Mouse (Mus musculus): ENCODE data around the gene Ltbp4. TPM values are rescaled to one million over a fixed set of nuclear protein-coding genes. Genes with fewer than 3 reads are reported as not detected.

The Ltbp4 gene
- polyA plus RNA-seq, 1 experiment from 2014 or later = 85.5 TPM

GRCm38 (mm10) chr7:27258205-27258899 is 79.1 kb downstream of the Ltbp4 start, which contains the start of gene Numbl:
TSS of gene Numbl (plus strand) at chr7:27258433.
- under 1% methylated on average over 47 of the region's 47 CpGs for WGBS
- H3K4me3 ChIP-seq (replicated peaks) = peak within 1 kb of the TSS; percentile 78

GRCm38 (mm10) chr7:27257852-27258204 is 79.7 kb downstream of the Ltbp4 start:
- Histone ChIP-seq H3K4me2 (replicated peaks) (peak overlapping the region; percentile 80), H3K27ac (replicated peaks) (peak overlapping the region; percentile 94), H3K9ac (no peak overlapping the region), H3K4me3 (replicated peaks) (peak overlapping the region; percentile 78), H3K27me3 (no peaks in the 10 kb centered on the region), H3K36me3 (peaks cover 18% of the 10 kb centered on the region), H3K4me1 (peaks cover 41% of the 10 kb centered on the region), H3K9me3 (replicated peaks) (no peaks in the 10 kb centered on the region)
- 0% methylated on average over 3 of the region's 6 CpGs for WGBS
- peak; percentile 3 for ATAC-seq (ENCODE audit: insufficient number of reproducible peaks, low FRiP score, low TSS enrichment, low read depth)

More at GRCm38 (mm10) chr7:27258205-27258899, 79.1 kb downstream of the Ltbp4 start, which contains the start of gene Numbl:
- Histone ChIP-seq H3K36me3 (peaks cover 17% of the 10 kb centered on the region), H3K4me2 (replicated peaks) (peak within 1 kb of the TSS; percentile 80), H3K9me3 (replicated peaks) (no peaks in the 10 kb centered on the region), H3K27me3 (no peaks in the 10 kb centered on the region), H3K9ac (peak within 1 kb of the TSS; percentile 79), H3K27ac (replicated peaks) (peak within 1 kb of the TSS; percentile 94), H3K4me1 (peaks cover 41% of the 10 kb centered on the region)
- peak; percentile 81 for ATAC-seq (ENCODE audit: insufficient number of reproducible peaks, low FRiP score, low TSS enrichment, low read depth)

GRCm38 (mm10) chr7:27257046-27257851 is 80.2 kb downstream of the Ltbp4 start:
- peak; percentile 31; the same call in 1 of the 2 replicates for ATAC-seq (ENCODE audit: insufficient number of reproducible peaks, low FRiP score, low TSS enrichment, low read depth)
- peak overlapping the region; percentile 94 for H3K27ac ChIP-seq (replicated peaks)
- peaks cover 18% of the 10 kb centered on the region for H3K36me3 ChIP-seq
- H3K4me2 ChIP-seq (replicated peaks) = peak overlapping the region; percentile 80
- H3K4me1 ChIP-seq = peaks cover 41% of the 10 kb centered on the region
- peak overlapping the region; percentile 78 for H3K4me3 ChIP-seq (replicated peaks)
- no peaks in the 10 kb centered on the region for H3K9me3 ChIP-seq (replicated peaks)
- H3K9ac ChIP-seq = peak overlapping the region; percentile 12; the same call in 1 of the 2 replicates
- H3K27me3 ChIP-seq = no peaks in the 10 kb centered on the region
- 13% methylated on average over 27 of the region's 27 CpGs for WGBS

- Histone ChIP-seq H3K27me3 (no peaks in the 10 kb centered on the region), H3K36me3 (peaks cover 16% of the 10 kb centered on the region), H3K4me1 (peaks cover 39% of the 10 kb centered on the region), H3K9ac (no peak overlapping the region), H3K4me3 (replicated peaks) (no peak overlapping the region), H3K9me3 (replicated peaks) (no peaks in the 10 kb centered on the region), H3K27ac (replicated peaks) (no peak overlapping the region), H3K4me2 (replicated peaks) (no peak overlapping the region)
- WGBS = 66% methylated on average over 3 of the region's 3 CpGs
- ATAC-seq (ENCODE audit: insufficient number of reproducible peaks, low FRiP score, low TSS enrichment, low read depth) = no peak
Measured at GRCm38 (mm10) chr7:27255721-27256120, 81.8 kb downstream of the Ltbp4 start.

Other genes starting within 250 kb of the Ltbp4 start
- 71.5 and 102 TPM in 2 replicates for gene Cyp2f2, start 217.8 kb downstream of the Ltbp4 start, polyA plus RNA-seq (2015; fragmentation: Nextera tagmentation; extraction: Ambion mirVana)
- gene Cyp2t4, start 184.0 kb downstream of the Ltbp4 start, polyA plus RNA-seq (2015; fragmentation: Nextera tagmentation; extraction: Ambion mirVana) = 2.1 and 4.7 TPM in 2 replicates
- gene Egln2, start 170.9 kb downstream of the Ltbp4 start, polyA plus RNA-seq (2015; fragmentation: Nextera tagmentation; extraction: Ambion mirVana) = 83.0 and 86.7 TPM in 2 replicates
- gene Rab4b, start 158.8 kb downstream of the Ltbp4 start, polyA plus RNA-seq (2015; fragmentation: Nextera tagmentation; extraction: Ambion mirVana) = 72.4 and 73.1 TPM in 2 replicates
- 1.9 TPM in 1 of 2 replicates, not detected in the other for gene Gm21983, start 156.6 kb downstream of the Ltbp4 start, polyA plus RNA-seq (2015; fragmentation: Nextera tagmentation; extraction: Ambion mirVana)
- gene Mia, start 156.5 kb downstream of the Ltbp4 start, polyA plus RNA-seq (2015; fragmentation: Nextera tagmentation; extraction: Ambion mirVana) = 37.4 and 53.5 TPM in 2 replicates
- 3.9 and 4.3 TPM in 2 replicates for gene BC024978, start 141.9 kb downstream of the Ltbp4 start, polyA plus RNA-seq (2015; fragmentation: Nextera tagmentation; extraction: Ambion mirVana)
- 238 and 242 TPM in 2 replicates for gene Snrpa, start 141.4 kb downstream of the Ltbp4 start, polyA plus RNA-seq (2015; fragmentation: Nextera tagmentation; extraction: Ambion mirVana)
- gene Itpkc, start 109.0 kb downstream of the Ltbp4 start, polyA plus RNA-seq (2015; fragmentation: Nextera tagmentation; extraction: Ambion mirVana) = 11.6 and 13.5 TPM in 2 replicates
- gene Coq8b, start 104.7 kb downstream of the Ltbp4 start, polyA plus RNA-seq (2015; fragmentation: Nextera tagmentation; extraction: Ambion mirVana) = 23.0 and 27.1 TPM in 2 replicates
- 48.7 and 49.3 TPM in 2 replicates for gene Numbl, start 79.3 kb downstream of the Ltbp4 start, polyA plus RNA-seq (2015; fragmentation: Nextera tagmentation; extraction: Ambion mirVana)
- gene Shkbp1, start 18.3 kb upstream of the Ltbp4 start, polyA plus RNA-seq (2015; fragmentation: Nextera tagmentation; extraction: Ambion mirVana) = 36.8 and 46.2 TPM in 2 replicates
- gene Gm20479, start 19.7 kb upstream of the Ltbp4 start, polyA plus RNA-seq (2015; fragmentation: Nextera tagmentation; extraction: Ambion mirVana) = 0.35 and 0.43 TPM in 2 replicates
- gene Sptbn4, start 110.0 kb upstream of the Ltbp4 start, polyA plus RNA-seq (2015; fragmentation: Nextera tagmentation; extraction: Ambion mirVana) = 0.43 and 0.85 TPM in 2 replicates
- gene Blvrb, start 110.3 kb upstream of the Ltbp4 start, polyA plus RNA-seq (2015; fragmentation: Nextera tagmentation; extraction: Ambion mirVana) = 73.0 and 73.5 TPM in 2 replicates
- 36.4 and 39.2 TPM in 2 replicates for gene Sertad3, start 136.1 kb upstream of the Ltbp4 start, polyA plus RNA-seq (2015; fragmentation: Nextera tagmentation; extraction: Ambion mirVana)
- gene Sertad1, start 149.2 kb upstream of the Ltbp4 start, polyA plus RNA-seq (2015; fragmentation: Nextera tagmentation; extraction: Ambion mirVana) = 41.7 and 51.6 TPM in 2 replicates
- 5.1 and 6.7 TPM in 2 replicates for gene Prx, start 161.6 kb upstream of the Ltbp4 start, polyA plus RNA-seq (2015; fragmentation: Nextera tagmentation; extraction: Ambion mirVana)
- gene Hipk4, start 185.6 kb upstream of the Ltbp4 start, polyA plus RNA-seq (2015; fragmentation: Nextera tagmentation; extraction: Ambion mirVana) = 0.77 and 1.1 TPM in 2 replicates
- gene Pld3, start 215.5 kb upstream of the Ltbp4 start, polyA plus RNA-seq (2015; fragmentation: Nextera tagmentation; extraction: Ambion mirVana) = 121 and 122 TPM in 2 replicates
- 36.4 and 38.0 TPM in 2 replicates for gene 2310022A10Rik, start 215.5 kb upstream of the Ltbp4 start, polyA plus RNA-seq (2015; fragmentation: Nextera tagmentation; extraction: Ambion mirVana)